Mouse (Mus musculus): ENCODE measurements around the gene Slc5a3.

Gene Slc5a3

DNA sequence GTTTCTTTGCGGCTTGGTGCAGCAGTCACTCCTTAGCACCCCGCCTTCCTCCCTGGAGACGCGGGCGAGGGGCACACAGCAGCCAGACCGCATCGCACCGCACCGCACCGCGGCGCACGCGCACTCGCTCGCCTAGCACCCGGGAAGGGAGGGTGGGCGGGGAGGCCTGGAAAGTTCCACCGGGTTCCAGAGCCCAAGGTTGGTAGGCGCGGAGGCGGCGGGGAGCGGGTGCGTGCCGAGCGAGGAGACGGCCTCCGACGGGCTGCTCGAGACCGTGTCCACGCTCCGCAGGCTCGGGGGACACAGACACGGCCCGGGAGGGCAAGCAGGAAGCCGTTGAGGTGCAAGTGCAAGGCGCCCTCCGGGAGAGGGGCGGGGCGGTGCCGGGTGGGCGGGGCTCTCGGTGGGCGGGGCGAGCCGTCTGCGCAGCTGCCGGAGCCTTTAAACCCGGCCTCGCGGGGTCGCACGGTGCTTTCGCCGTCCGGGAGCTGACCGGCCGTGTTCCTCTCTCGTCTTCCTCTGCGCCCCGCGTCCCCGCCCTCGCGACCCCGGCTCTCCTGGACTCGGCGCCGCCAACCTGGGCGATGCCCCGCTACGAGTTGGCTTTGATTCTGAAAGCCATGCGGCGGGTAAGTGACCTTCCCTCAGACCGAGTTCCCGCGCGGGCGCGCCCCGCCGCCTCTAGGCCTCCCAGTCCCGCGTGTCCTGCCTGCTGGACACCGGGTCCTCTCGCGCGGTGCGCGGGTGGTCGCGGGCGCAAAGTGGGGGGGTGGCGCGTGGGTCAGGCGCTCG lies at the start of gene Slc5a3, which contains the start of the genes Mrps6 and Gm49711:
TSS of gene Slc5a3 (plus strand) at position 471 of the 792 bp plus-strand sequence.
TSS of gene Mrps6 (plus strand) at position 419 of the 792 bp plus-strand sequence.
TSS of gene Gm49711 (plus strand) at position 465 of the 792 bp plus-strand sequence.
- peak; percentile 60 for DNase-seq (ENCODE audit: low read depth, low spot score)

DNA sequence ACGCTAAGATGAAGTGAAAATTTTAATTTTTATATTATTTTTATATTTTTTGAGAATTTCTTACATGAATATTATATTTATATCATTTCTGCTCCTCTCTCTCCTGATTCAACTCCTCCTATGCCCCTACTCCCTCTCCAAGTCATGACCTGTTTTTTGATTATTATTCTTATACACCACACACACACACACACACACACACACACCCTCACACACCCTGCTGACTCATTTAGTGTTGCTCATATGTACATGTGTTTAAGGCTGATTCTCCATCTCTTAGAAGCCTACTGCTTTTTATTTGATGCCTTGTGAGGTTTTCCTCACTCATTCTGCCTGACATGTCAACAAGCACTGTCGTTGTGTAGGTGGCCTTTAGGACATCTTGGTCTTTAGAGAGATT lies 48.5 kb upstream of the Slc5a3 start:
- no peak for DNase-seq (ENCODE audit: low read depth, low spot score)

DNA sequence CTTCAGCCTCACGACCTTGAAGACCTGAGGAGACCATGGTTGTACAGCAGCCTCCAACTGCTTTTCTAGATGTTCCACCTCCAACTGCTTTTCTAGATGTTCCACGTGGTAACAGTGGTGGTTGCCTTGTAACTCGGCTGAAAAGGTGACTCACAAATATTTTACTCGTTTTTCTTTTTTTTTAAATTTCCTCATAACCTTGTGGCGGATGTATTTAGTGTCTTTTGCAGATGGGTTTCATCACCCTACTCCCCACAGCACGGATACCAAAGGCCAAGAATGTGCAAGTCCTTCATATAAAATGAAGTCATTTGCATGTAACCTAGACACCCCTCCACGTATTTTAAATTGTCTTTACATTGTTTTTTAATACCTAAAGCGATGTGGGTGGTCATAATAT lies 41.3 kb upstream of the Slc5a3 start:
- no peak for DNase-seq (ENCODE audit: low read depth, low spot score)

DNA sequence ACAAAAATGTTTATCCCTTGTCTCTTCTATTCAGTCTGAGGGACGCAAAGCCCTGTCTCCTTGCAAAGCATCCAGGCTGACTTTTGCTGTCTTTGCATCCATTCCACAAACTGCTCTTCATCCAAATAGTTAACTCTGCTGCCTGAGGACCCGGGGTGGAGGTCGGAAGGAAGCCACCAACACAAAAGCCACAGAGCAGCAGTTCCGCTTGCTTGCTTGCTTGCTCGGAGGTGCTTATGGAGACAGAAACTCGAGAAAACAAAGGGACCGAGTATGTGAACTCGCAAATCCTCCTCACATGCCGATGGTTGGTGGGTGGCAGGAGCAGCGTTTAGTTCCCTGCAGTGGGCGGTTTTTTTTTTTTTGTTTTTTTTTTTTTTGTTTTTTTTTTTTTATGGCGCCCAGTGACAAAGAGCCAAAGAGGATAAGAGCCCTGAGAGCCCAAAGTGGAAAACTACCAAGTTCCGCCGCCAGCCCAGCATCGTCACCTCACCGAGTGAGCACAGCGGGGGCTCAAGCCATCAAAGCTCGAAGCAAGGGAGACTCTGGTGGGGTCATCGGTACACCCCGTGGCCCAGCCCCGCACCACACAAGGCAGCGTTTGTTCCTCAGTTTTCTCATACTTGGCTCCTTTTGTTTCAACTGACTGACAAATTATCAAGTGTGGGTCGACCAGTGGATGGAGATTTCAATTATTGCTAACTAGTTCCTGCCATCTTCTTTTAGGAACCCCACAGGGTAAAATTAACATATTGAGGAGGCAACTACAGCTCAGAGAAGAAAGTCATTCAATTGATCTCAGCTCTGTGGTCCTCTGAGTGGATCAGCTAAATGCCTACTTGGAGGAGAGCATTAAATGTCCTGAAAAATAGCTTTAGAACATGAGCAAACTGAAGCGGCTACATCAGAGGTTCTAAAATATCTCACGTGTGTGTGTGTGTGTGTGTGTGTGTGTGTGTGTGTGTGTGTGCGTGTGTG lies 38.7 kb upstream of the Slc5a3 start:
- DNase-seq (ENCODE audit: low read depth, low spot score) = peak; percentile 9

DNA sequence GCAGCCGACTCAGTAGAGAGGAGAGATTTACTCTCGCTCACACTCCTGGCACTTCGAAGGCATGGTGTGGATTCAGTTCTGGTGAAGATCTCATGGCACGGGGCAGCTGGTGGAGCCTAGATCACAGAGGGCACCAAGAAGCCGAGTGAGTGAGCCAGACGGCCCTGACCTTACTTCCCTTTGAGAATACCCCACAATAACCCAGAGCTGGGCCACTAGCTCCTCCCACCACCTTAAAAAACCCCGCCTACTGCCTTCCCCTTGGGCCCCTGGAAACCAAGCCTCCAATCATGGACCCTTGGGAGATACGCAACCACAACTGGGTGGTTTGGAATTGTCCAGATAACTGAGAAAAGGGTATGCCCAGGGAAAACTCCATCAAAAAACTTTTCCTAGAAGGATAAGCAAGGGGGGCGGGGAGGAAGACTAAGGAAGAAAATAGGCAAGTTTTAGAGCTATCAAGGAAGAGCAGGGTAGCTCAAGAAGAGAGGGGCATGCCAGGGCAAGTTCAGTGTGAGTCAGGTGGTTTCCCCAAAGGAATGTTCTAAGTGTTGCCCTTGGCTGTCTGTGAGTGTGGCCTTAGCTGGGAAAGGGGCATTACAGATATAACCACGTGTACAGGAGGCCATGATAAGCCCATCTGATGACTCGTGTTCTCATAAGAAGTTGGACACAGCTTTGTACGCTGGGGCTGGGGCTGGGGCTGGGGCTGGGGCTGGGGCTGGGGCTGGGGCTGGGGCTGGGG lies 36.3 kb upstream of the Slc5a3 start:
- DNase-seq (ENCODE audit: low read depth, low spot score) = no peak

DNA sequence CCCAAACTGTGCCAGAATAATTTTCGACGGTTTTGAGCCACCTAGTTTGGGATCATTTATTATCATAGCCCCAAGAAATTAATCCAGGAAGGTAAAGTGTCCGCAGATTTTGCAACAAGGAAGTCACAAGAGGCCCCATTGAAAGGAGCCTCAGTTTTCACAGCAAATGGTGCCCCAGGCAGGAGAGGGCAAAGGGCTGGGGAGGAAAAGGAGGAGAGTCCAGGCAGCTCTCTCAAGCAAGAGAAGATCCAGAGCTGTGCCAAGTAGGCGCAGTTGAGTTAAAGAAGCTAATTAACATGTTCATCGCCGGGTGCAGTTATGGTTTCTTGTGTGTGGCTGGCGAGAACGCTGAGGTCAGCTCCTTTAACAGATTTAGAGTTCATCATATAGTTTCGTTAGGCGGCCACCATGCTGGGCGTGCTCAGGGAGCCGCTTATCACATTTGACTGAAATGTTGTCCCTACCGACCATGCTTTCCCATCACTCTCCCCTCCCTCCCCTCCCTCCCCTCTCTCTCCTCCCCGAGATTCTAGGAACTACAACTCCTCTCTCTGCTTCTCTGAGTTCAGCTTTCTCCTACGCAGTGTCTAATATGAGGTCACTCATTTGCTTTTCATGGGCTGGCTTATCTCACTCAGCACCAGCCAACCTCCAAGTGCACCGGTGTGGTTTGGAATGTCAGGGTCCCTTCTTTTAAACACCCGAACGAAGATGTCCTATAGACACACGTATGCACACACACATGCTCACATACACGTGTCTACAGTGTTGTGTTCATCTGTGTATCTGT lies 35.4 kb upstream of the Slc5a3 start:
- DNase-seq (ENCODE audit: low read depth, low spot score) = no peak

DNA sequence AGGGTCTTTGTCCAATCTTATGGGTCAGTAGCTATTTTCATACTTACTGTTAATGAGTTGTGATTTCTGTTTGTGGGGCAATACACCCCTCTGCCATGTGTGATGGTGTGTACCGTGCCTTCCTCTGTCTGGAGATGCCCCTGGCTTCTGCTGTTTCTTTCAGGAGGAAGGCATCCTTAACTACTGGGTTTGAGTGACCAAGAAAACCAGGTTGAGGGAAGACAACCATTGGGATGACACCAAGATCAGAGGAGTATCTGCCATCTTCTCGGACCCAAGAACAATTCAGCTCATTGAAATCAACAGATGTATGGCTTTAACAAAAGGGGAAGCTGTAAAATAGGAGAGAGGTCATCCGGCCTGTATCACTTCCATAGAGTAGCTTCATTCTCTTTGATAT lies 24.8 kb upstream of the Slc5a3 start:
- no peak for DNase-seq (ENCODE audit: low read depth, low spot score)

DNA sequence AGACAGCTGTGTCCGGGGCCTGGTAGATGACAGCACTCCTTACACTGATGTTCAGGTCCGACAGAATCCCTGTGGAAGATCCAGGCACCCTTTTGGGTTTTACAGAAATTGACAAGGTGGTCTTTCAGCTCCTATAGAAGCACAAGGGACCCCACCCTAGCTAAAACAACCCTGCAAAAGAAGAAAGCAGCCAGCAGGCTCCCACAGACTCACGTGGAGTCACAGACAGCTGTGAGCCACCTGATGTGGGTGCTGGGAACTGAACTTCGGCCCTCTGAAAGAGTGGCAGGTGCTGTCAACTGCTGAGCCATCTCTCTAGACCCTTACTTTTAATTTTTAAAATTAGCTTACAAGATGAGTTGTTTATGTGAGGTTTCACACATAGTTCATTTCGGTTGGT lies 23.4 kb upstream of the Slc5a3 start:
- DNase-seq (ENCODE audit: low read depth, low spot score) = no peak

DNA sequence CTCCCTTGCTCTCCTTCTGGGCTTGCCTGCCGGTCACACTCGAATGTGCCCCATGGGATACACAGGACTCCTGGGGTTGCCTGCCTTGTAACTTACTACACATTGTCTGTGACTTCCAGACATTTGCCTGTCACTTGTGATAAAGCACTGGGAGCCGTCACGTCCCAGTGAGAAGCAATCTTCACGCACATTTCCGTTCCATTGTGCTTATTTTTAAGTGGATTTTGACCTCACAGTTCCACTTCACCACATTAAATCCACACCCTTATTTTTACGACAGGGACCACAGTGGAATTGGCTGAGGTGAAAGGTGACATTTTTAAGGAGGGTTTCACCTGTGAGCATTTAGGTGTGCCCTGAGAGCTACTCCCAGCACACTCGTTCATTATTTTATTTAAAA lies 21.4 kb upstream of the Slc5a3 start:
- no peak for DNase-seq (ENCODE audit: low read depth, low spot score)

DNA sequence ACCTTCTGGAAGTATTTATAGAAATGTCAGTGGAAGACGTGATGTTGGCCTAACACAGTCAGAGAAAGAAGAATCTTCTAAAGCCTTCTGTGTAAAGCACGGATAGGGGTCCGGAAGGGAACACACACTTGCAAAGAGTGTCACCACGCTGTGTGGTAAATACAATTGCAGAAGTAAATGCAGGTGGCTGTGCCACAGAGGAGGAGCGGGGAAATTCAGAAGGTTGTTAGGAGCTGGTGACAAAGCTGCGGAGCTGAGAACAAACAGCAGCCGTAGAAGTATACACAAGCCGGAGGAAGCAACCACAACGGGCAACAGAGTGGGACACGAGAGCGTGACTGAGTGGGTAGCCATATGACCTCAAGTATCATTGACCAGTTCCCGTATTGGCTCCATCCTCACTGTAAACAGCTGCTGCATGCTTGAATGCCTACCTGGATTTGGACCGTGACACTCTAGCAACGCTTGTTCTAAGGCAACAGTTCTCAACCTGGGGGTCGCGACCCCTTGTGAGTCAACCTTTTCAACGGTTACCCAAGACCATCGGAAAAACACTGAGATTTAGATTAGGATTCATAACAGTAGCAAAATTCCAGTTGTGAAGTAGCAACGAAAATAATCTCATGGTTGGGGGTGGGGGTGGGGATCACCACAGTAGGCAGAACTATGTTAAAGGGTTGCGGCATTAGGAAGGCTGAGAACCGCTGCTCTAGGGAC lies 20.1 kb upstream of the Slc5a3 start:
- DNase-seq (ENCODE audit: low read depth, low spot score) = no peak

DNA sequence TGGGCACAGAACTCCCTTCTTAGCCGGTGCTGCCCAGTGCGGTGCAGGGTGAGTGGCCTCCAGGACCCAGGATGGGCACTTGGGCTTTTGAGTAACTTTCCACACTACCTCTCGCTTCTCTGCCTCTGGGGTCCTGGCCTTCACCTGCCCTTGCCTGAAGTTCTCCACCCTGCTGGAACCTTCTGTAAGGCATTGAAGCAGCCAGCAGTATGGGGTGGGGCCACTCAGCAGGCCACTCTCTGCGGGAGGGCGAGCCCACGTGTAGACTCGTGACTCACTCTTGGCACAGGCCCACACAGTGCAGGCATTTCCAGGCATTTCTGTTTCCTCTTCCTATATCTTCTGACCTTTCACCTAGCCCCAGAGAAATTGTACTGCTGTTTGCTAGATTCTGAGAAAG lies 18.7 kb upstream of the Slc5a3 start:
- no peak for DNase-seq (ENCODE audit: low read depth, low spot score)

DNA sequence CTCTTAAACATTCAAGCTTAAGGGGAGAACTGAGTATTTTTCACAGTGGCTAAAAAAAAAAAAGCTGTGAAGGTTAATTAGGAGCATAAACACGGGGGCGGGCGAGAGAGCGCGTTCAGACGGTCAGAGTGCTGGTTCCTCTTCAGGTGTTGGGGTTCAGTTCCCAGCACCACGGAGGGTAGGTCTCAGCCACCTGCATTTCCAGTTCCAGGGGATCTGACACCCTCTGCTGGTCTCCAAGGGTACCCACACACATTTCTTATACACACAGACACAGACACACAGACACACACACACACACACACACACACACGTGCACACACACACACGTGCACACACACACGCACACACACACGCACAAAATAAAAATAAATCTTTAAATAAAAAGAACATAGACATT lies 18.2 kb upstream of the Slc5a3 start:
- DNase-seq (ENCODE audit: low read depth, low spot score) = no peak

DNA sequence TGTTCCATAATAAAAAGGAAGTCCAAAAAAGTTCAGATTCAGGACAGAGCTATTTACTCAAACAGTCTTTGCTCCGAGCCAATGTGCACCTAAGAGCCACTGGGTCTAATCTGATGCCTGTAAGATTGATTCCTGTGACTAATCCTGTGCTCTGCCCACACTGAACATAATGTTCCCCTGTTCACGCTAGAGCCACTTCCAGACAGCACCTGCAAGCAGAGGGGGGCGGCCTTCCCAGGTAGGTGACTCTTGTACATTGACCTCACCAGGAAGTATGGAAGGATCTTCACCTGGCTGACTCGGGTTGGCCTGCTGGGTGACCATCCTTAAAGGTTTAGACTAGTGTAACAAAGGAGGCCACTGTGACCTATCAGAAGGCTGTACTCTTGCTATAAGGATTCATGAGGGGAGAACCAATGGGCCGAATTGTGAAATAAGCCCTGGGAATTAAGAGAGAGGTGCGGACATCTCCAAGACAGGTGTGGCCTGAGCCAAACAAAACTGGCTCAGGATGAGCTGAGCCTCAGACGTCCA lies 6.3 kb upstream of the Slc5a3 start:
- DNase-seq (ENCODE audit: low read depth, low spot score) = no peak

DNA sequence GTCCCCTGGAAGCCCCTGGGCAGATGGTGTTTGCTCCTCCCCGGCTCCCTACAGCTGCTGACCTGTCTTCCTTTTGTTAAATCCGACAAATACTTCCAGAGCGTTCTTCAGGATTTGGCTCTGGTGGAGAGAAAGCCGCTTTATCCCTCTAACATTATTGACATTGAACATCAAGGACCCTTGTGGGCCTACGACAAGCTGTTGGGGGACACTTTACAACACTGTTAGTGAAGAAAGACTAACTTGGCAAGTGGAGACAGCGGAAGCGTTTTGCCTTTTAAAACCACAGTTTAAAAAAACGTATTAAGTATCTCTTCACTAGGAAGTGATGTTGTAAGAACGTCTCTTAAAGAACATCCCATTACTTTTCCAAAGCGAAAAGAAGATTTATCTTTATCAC lies 5.6 kb upstream of the Slc5a3 start:
- DNase-seq (ENCODE audit: low read depth, low spot score) = no peak

DNA sequence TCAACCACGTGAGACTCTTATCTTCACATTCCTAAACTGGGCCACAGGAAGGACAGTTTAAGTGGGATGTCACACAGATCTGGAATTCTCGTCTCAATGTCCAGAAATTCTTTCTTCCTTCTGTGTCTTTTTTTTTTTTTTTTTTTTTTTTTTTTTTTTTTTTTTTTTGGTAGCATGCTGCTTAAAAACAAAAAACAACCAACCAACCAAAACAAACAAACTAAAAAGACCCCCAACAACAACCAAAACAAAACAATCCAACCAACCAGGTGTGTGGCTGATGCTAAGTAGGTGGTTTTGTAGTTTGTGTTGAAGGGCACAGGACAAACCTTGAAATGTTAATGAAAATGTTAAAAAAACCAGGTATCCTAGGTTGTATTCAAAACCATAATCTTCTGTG lies 1.4 kb upstream of the Slc5a3 start:
- DNase-seq (ENCODE audit: low read depth, low spot score) = no peak

DNA sequence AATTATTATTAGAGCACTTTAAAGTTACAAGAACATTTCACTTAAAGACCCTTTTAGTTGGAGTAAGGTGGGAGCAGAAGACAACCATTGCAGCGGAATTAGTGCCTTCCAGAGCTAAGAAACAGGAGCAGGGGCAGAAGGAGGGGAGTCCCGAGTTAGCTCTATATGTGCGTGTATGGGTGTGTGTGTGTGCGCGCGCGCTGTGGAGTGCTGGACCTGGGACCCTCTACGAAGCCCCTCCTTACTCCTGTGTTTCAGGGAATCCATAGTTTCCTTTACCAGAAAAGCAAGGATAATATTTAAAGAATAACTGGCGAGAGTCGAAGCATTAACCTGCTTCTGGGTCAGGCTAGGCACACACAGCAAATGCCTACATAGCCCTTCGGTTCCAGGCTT lies 668 bp upstream of the Slc5a3 start:
- no peak for DNase-seq (ENCODE audit: low read depth, low spot score)

DNA sequence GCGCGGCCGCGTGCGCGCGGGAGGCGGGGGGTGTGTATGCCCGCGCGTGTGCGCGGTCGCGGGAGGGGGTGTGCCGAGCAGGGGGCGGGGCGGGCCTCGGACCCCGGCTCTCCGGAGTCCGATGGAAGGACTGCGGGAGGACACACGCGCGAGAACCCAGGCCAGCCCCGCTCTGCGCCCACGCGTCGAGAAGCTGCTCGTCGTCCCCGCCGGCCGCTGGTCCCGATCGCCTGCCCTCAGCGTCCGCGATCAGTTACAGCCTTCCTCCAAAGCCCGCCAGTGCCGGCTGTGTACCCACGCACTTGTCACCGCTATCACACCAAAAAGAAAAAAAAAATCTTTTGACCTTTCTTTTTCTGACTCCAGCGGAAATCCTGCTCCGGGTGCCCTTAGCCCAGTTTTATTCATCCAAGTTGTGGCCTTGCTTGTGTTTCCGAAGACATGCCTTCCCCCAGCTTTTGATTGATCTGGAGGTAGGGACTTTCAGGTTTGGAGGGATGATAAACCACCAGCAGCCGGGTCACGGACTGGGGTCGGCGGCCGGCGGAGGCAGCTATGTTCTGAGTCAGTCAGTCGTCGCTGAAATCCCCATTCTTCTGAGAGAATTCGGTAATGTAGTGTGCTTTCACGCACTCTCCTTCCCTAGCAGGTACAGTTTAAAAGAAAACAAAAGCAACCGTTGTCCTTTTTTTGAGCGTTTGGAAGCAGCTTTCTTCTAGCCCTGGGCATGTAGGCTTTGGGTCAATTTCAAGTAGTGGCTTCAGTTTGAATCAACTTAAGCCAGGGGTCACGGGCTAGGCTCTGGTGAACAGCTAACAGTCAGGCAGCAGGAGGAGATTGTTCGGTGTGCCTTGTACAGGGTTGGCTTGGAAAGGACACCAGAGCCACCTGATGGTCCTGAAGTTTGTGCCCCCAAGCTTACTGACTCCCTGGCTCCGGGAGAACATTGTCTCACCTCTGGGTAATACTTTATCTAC lies 810 bp downstream of the Slc5a3 start:
- no peak for DNase-seq (ENCODE audit: low read depth, low spot score)

DNA sequence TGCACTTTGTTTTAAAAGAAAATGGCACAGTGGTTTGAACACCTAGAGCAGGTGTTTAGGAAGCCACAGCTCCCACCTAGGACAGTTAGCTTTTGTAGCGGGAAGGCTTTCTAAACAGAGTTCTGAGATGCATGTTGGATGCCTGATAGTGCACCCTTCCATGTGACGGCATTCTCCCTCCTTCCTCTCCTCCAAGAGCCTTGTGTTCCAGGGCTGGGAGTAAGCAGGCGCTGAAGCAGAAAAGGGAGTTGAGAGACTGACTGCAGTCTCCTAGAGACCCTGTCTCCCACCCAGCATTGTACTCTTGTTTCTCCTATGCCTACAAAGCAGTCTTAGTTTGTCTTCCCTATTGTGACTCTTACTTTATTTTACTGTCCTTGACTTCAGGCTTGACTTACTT lies 2.1 kb downstream of the Slc5a3 start:
- no peak for DNase-seq (ENCODE audit: low read depth, low spot score)

DNA sequence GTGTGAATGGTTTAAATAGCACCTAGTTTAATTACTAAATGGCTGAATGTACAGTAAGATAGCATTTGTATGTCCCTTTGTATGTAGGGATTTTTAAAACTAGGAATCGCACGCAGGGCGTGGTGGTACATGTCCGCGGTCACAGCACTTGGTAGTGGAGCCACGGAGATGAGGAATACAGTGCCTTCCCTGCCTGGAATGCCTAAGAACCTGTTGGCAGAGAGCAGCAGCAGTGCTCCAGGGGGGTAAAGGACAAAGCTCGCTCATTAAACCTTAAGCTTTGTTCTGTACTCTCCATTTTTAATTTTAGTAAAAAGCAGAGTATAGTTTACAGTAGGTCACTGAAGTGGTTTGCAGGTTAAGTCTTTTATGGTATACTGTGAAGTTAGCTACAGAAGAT lies 3.5 kb downstream of the Slc5a3 start:
- DNase-seq (ENCODE audit: low read depth, low spot score) = no peak

Data from skeletal muscle tissue, adult 2 months (tissue).